Mouse (Mus musculus): ENCODE measurements at regions not wholly inside any gene's neighbourhood (a gene's known extent, or its start where the extent isn't known, plus 50 kb on each side); places are given as distances from the start of the nearest gene placed in this dataset.

GRCm38 (mm10) chr12:48605423-48605822, 777.0 kb upstream of the Foxg1 start:
- no peak for ATAC-seq (ENCODE audit: low FRiP score)
- Histone ChIP-seq H3K27me3 (no peaks in the 10 kb centered on the region), H3K27ac (no peak overlapping the region), H3K9me3 (replicated peaks) (no peaks in the 10 kb centered on the region), H3K4me1 (no peaks in the 10 kb centered on the region), H3K36me3 (no peaks in the 10 kb centered on the region), H3K4me2 (replicated peaks) (no peak overlapping the region), H3K4me3 (no peak overlapping the region), H3K9ac (no peak overlapping the region)

DNA sequence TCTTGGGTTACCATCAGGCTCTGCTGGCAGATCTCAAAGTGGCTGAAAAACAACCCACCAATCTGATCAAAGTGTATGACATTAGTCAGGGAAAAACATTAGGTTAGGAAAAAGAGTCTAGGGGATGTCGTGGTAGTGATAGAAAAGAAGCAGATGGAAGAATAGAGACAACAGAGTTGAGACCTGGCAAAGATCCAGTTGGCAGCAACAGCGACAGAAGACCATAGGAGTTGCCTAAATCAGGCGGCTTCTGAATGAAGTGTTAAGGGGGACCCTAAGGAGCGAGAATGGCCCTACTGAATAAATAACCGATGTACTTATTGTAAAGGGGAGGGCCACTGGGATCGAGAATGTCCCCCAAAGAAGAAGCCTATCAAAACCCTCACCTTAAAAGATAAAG, 773.1 kb upstream of the Foxg1 start:
- 89% methylated on average over 6 of the region's 6 CpGs for WGBS
- H3K9ac ChIP-seq: no peak overlapping the region
- H3K4me2 ChIP-seq (replicated peaks): no peak overlapping the region
- no peak overlapping the region for H3K4me3 ChIP-seq
- H3K36me3 ChIP-seq: no peaks in the 10 kb centered on the region
- no peak for ATAC-seq (ENCODE audit: low FRiP score)
- H3K27me3 ChIP-seq: no peaks in the 10 kb centered on the region
- H3K27ac ChIP-seq: no peak overlapping the region
- H3K9me3 ChIP-seq (replicated peaks): no peaks in the 10 kb centered on the region
- no peaks in the 10 kb centered on the region for H3K4me1 ChIP-seq

DNA sequence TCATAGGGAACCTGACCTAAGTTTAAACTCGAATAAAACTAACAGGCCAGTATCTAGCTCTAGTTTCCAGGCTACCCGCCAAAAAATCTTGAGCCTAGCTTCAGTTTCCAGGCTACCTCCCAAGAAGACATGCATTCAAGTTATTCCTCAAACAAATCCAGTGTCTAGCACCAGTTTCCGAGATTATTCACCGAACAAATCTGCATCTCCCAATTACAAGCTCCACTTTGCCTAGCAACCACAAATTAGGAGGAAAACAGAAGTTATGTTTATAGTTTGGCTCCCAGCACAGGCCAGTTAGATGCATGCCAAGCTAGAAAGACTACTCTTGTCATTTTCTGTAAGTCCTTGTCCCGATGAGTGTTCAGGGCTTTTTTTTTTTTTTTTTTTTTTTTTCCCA, 770.4 kb upstream of the Foxg1 start:
- no peak overlapping the region for H3K4me3 ChIP-seq
- no peak overlapping the region for H3K27ac ChIP-seq
- 90% methylated on average over 5 of the region's 5 CpGs for WGBS
- H3K4me1 ChIP-seq: no peaks in the 10 kb centered on the region
- H3K9ac ChIP-seq: no peak overlapping the region
- H3K4me2 ChIP-seq (replicated peaks): no peak overlapping the region
- ATAC-seq (ENCODE audit: low FRiP score): no peak
- no peaks in the 10 kb centered on the region for H3K36me3 ChIP-seq
- no peaks in the 10 kb centered on the region for H3K9me3 ChIP-seq (replicated peaks)
- H3K27me3 ChIP-seq: no peaks in the 10 kb centered on the region

DNA sequence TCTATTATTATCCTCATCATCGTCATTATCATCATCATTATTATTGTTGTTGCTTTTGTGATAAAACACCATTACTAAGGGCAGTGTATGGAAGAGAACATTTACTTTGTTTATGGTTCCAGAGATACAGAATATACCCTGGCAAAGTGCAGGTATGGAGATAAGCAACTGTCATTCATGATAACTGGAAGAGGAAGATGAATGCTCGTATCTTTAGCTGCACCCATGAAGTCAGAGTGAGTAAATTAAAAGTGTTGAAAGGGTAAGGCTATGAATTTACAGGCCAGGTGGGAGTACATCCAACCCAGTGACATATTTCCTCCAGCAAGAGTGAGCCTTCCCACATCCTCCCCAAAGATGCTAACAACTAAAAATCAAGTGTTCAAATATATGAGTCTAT, 766.1 kb upstream of the Foxg1 start:
- H3K27ac ChIP-seq: no peak overlapping the region
- no peak overlapping the region for H3K4me3 ChIP-seq
- H3K36me3 ChIP-seq: no peaks in the 10 kb centered on the region
- H3K27me3 ChIP-seq: no peaks in the 10 kb centered on the region
- H3K4me1 ChIP-seq: no peaks in the 10 kb centered on the region
- no peak for ATAC-seq (ENCODE audit: low FRiP score)
- H3K9ac ChIP-seq: no peak overlapping the region
- H3K4me2 ChIP-seq (replicated peaks): no peak overlapping the region
- 91% methylated on average over 2 of the region's 2 CpGs for WGBS
- no peaks in the 10 kb centered on the region for H3K9me3 ChIP-seq (replicated peaks)

- no peaks in the 10 kb centered on the region for H3K4me1 ChIP-seq
- no peaks in the 10 kb centered on the region for H3K9me3 ChIP-seq (replicated peaks)
- peak overlapping the region; percentile 68 for H3K27ac ChIP-seq
- H3K36me3 ChIP-seq: no peaks in the 10 kb centered on the region
- no peak overlapping the region for H3K4me2 ChIP-seq (replicated peaks)
- H3K4me3 ChIP-seq: no peak overlapping the region
- H3K9ac ChIP-seq: no peak overlapping the region
- WGBS: 35% methylated on average over 4 of the region's 4 CpGs
- no peaks in the 10 kb centered on the region for H3K27me3 ChIP-seq
- peak; percentile 86 for ATAC-seq (ENCODE audit: low FRiP score)
Observed at GRCm38 (mm10) chr12:48633559-48633958, 748.9 kb upstream of the Foxg1 start.

GRCm38 (mm10) chr12:48634671-48635241, 747.7 kb upstream of the Foxg1 start:
- ATAC-seq (ENCODE audit: low FRiP score): peak; percentile 54
- no peak overlapping the region for H3K4me2 ChIP-seq (replicated peaks)
- no peaks in the 10 kb centered on the region for H3K36me3 ChIP-seq
- no peaks in the 10 kb centered on the region for H3K9me3 ChIP-seq (replicated peaks)
- no peaks in the 10 kb centered on the region for H3K4me1 ChIP-seq
- H3K27me3 ChIP-seq: no peaks in the 10 kb centered on the region
- no peak overlapping the region for H3K4me3 ChIP-seq
- no peak overlapping the region for H3K9ac ChIP-seq
- WGBS: 54% methylated on average over 6 of the region's 6 CpGs
- peak overlapping the region; percentile 68 for H3K27ac ChIP-seq

- H3K4me3 ChIP-seq: no peak overlapping the region
- WGBS: 42% methylated on average over 3 of the region's 3 CpGs
- H3K36me3 ChIP-seq: no peaks in the 10 kb centered on the region
- no peak overlapping the region for H3K4me2 ChIP-seq (replicated peaks)
- 0 out of 2 replicates have a peak, but pooled peaks cover 4% of the 10 kb centered on the region for H3K4me1 ChIP-seq
- H3K9ac ChIP-seq: no peak overlapping the region
- no peaks in the 10 kb centered on the region for H3K9me3 ChIP-seq (replicated peaks)
- H3K27ac ChIP-seq: no peak overlapping the region
- ATAC-seq (ENCODE audit: low FRiP score): no peak
- H3K27me3 ChIP-seq: no peaks in the 10 kb centered on the region
Observed at GRCm38 (mm10) chr12:48641974-48642373, 740.5 kb upstream of the Foxg1 start.

DNA sequence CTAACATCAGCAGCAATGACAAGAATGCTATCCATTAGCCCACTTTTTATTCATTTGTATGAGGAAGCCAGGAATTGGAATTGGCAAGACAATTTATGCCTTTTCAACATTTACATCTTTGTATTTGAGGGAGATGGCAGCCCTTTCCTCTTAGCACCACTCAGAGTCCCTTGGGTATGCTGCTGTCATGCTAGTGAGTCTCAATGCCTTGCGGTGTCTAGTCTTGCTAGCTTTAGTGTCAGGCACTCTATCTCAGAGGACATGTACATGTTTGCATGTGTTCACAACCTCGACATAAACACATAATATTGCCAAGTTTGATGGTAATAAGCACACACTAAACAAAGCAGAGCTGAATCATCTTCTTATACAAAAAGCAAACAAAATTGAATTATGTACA, 737.3 kb upstream of the Foxg1 start:
- Histone ChIP-seq H3K9ac (no peak overlapping the region), H3K27me3 (no peaks in the 10 kb centered on the region), H3K4me3 (no peak overlapping the region), H3K4me1 (0 out of 2 replicates have a peak, but pooled peaks cover 4% of the 10 kb centered on the region), H3K4me2 (replicated peaks) (no peak overlapping the region), H3K9me3 (replicated peaks) (no peaks in the 10 kb centered on the region), H3K36me3 (no peaks in the 10 kb centered on the region), H3K27ac (peak overlapping the region; percentile 55)
- 51% methylated on average over 2 of the region's 2 CpGs for WGBS
- ATAC-seq (ENCODE audit: low FRiP score): peak; percentile 71; the same call in 1 of the 2 replicates

DNA sequence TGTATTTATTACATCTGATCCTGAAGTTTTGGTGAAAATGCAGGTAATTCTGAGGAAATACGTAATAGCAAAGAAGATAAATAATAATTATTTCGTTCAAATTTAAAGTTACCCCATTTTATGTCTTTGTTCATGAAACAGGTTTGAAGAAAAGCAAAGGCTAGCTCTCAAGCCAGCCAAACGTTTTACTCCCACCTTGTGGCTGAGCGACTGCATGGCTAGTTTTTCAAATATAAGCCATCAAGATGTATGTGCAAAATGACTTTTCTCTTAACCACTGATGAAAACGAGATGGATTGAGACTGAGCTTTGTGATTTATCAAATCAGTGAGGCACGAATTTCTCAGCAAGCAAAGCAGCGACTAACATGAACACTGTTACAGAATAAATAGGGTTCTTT, 736.5 kb upstream of the Foxg1 start:
- Histone ChIP-seq H3K9ac (no peak overlapping the region), H3K9me3 (replicated peaks) (no peaks in the 10 kb centered on the region), H3K4me2 (replicated peaks) (no peak overlapping the region), H3K4me3 (no peak overlapping the region), H3K36me3 (no peaks in the 10 kb centered on the region), H3K27ac (no peak overlapping the region), H3K4me1 (0 out of 2 replicates have a peak, but pooled peaks cover 4% of the 10 kb centered on the region), H3K27me3 (no peaks in the 10 kb centered on the region)
- no peak for ATAC-seq (ENCODE audit: low FRiP score)
- WGBS: 58% methylated on average over 7 of the region's 7 CpGs

GRCm38 (mm10) chr12:48675176-48675575, 707.3 kb upstream of the Foxg1 start:
- no peak overlapping the region for H3K9ac ChIP-seq
- no peak overlapping the region for H3K4me3 ChIP-seq
- H3K36me3 ChIP-seq: no peaks in the 10 kb centered on the region
- no peaks in the 10 kb centered on the region for H3K9me3 ChIP-seq (replicated peaks)
- ATAC-seq (ENCODE audit: low FRiP score): no peak
- H3K27me3 ChIP-seq: no peaks in the 10 kb centered on the region
- no peak overlapping the region for H3K27ac ChIP-seq
- no peaks in the 10 kb centered on the region for H3K4me1 ChIP-seq
- H3K4me2 ChIP-seq (replicated peaks): no peak overlapping the region
- WGBS: 59% methylated on average over 2 of the region's 2 CpGs

DNA sequence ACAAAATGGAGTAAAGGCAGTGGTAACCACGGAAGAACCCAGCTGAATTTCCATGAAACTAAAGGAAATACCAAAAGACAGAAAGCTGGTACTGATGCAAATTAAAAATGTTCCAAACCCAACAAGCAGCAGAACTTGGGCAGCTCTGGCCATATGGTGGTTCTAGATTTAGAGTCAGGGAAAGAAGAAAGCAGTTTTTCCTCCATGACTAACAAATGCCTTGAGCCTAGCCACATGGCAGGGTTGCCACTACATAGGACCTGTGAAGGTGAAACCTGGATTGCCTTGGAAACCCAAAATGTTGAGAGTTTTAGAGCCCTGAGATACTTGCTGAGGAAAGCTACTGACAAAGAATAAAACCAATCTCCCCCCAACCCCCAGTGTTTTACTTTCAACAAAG, 701.5 kb upstream of the Foxg1 start:
- Histone ChIP-seq H3K36me3 (no peaks in the 10 kb centered on the region), H3K4me3 (no peak overlapping the region), H3K9ac (no peak overlapping the region), H3K9me3 (replicated peaks) (no peaks in the 10 kb centered on the region), H3K27me3 (no peaks in the 10 kb centered on the region), H3K4me2 (replicated peaks) (no peak overlapping the region), H3K4me1 (no peaks in the 10 kb centered on the region), H3K27ac (no peak overlapping the region)
- 80% methylated on average over 1 of the region's 1 CpGs for WGBS
- ATAC-seq (ENCODE audit: low FRiP score): no peak

GRCm38 (mm10) chr12:48705963-48706362, 676.5 kb upstream of the Foxg1 start:
- no peak overlapping the region for H3K4me2 ChIP-seq (replicated peaks)
- H3K9ac ChIP-seq: no peak overlapping the region
- H3K27ac ChIP-seq: no peak overlapping the region
- WGBS: 87% methylated on average over 1 of the region's 1 CpGs
- no peaks in the 10 kb centered on the region for H3K27me3 ChIP-seq
- no peaks in the 10 kb centered on the region for H3K9me3 ChIP-seq (replicated peaks)
- no peaks in the 10 kb centered on the region for H3K36me3 ChIP-seq
- no peak overlapping the region for H3K4me3 ChIP-seq
- no peaks in the 10 kb centered on the region for H3K4me1 ChIP-seq
- no peak for ATAC-seq (ENCODE audit: low FRiP score)

- Histone ChIP-seq H3K27ac (no peak overlapping the region), H3K27me3 (no peaks in the 10 kb centered on the region), H3K36me3 (no peaks in the 10 kb centered on the region), H3K4me2 (replicated peaks) (no peak overlapping the region), H3K9me3 (replicated peaks) (no peaks in the 10 kb centered on the region), H3K4me1 (no peaks in the 10 kb centered on the region), H3K4me3 (no peak overlapping the region), H3K9ac (no peak overlapping the region)
- WGBS: 92% methylated on average over 4 of the region's 4 CpGs
- ATAC-seq (ENCODE audit: low FRiP score): no peak
Observed at GRCm38 (mm10) chr12:48713646-48714045, 668.8 kb upstream of the Foxg1 start.

Data from hindbrain, embryonic 12.5 days (tissue).